Mouse (Mus musculus) embryonic facial prominence, embryonic 15.5 days (tissue): Measurements from ENCODE around the gene Ltbr. TPM values are rescaled to one million over a fixed set of nuclear protein-coding genes. Genes with fewer than 3 reads are reported as not detected.
"Not testable (repeated sequence)": the region's sequence is repeated elsewhere in the genome, so short reads cannot be mapped to it uniquely, and the experiment has no call there.

Experiments
- ATAC-seq: fragments of 200-750 bp; cut with Nextera tagmentation; 2 replicates; pipeline ENCODE4 v1.8.0; 2017; ENCODE audit warnings: low read depth, moderate TSS enrichment; ENCODE audit not compliant: insufficient number of reproducible peaks, low FRiP score, low TSS enrichment
- H3K27ac ChIP-seq: fragments of 300-500 bp; sonication (generic); replicated peaks from 2 replicates; pipeline ENCODE4 v1.5.1; 2015; ENCODE audit warnings: mild to moderate bottlenecking, inconsistent platforms
- H3K27me3 ChIP-seq: fragments of 300-500 bp; sonication (generic); 2 replicates; pipeline ENCODE4 v1.6.1; 2015; ENCODE audit warnings: inconsistent platforms
- H3K36me3 ChIP-seq: fragments of 300-500 bp; sonication (generic); 2 replicates; pipeline ENCODE4 v1.6.1; 2015; ENCODE audit warnings: mild to moderate bottlenecking, inconsistent platforms
- H3K4me1 ChIP-seq: fragments of 300-500 bp; sonication (generic); 2 replicates; pipeline ENCODE4 v1.6.1; 2015; ENCODE audit warnings: inconsistent platforms
- H3K4me2 ChIP-seq: fragments of 300-500 bp; sonication (generic); replicated peaks from 2 replicates; pipeline ENCODE4 v1.6.1; 2015; ENCODE audit warnings: mild to moderate bottlenecking, inconsistent platforms
- H3K4me3 ChIP-seq: fragments of 300-500 bp; sonication (generic); replicated peaks from 2 replicates; pipeline ENCODE4 v1.5.1; 2015; ENCODE audit warnings: mild to moderate bottlenecking, inconsistent platforms
- H3K9ac ChIP-seq: fragments of 300-500 bp; sonication (generic); 2 replicates; pipeline ENCODE4 v1.6.1; 2015; ENCODE audit warnings: inconsistent platforms
- H3K9me3 ChIP-seq: fragments of 300-500 bp; sonication (generic); replicated peaks from 2 replicates; pipeline ENCODE4 v1.6.1; 2016; ENCODE audit warnings: inconsistent platforms
- WGBS: fragments of 180-500 bp; shearing (Covaris S2); methylation state at CpG from one replicate; pipeline ENCODE4 v1.1.7; 2015; 5-methylcytosine and 5-hydroxymethylcytosine counted together
- polyA plus RNA-seq: library from polyadenylated mRNA; unstranded; fragments of >200 nt; fragmentation: Nextera tagmentation; extraction: Ambion mirVana; gene quantifications from 2 replicates; pipeline ENCODE4 v1.2.1, GENCODE M21; 2015

Gene Ltbr
- polyA plus RNA-seq, 1 experiment from 2014 or later = 47.7 TPM

DNA sequence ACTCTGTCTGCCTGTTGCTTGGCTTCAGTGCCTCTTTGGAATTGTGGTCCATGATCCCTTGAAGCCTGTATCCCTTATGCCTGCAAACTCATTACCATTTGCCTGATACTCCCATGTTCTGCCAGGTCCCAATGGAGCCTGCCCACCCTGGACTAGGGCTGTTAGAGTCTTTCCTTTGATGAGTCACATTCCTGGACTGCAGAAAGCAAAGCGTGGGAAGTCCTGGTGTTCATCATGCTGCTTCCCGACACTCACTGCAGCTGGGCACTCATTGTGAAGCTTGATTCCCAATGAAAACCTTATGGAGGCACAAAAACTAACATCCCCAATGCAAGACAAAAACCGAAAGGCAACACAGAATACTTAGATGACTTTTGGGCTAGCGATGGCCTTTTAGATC, 22.4 kb downstream of the Ltbr start:
- H3K36me3 ChIP-seq = no peaks in the 10 kb centered on the region
- ATAC-seq = no peak
- H3K4me3 ChIP-seq = no peak overlapping the region
- H3K9ac ChIP-seq = no peak overlapping the region
- H3K4me2 ChIP-seq = no peak overlapping the region
- no peaks in the 10 kb centered on the region for H3K9me3 ChIP-seq
- no peaks in the 10 kb centered on the region for H3K27me3 ChIP-seq
- peaks cover 12% of the 10 kb centered on the region; the same call in 1 of the 2 replicates for H3K4me1 ChIP-seq
- 50% methylated on average over 4 of the region's 4 CpGs for WGBS
- H3K27ac ChIP-seq = no peak overlapping the region

DNA sequence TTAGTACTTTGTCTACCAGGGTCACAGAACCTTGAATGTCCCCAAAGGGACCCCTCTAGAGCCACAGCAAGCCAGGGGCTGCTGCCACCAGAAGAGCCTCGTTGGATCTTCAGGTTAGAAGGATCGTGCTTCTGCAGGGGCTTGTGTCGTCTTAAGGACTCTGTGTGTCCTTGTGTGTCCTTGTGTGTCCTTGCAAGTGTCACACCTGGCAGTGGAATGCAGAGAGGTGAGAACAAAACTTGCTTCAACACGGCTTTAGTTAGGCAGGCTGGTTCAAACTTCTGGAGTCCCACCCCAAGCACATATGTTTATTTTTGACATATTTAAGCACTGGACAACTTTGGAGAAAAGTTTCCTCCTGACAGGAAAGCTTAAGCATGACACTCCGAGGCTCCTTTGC, 25.0 kb downstream of the Ltbr start:
- no peaks in the 10 kb centered on the region for H3K27me3 ChIP-seq
- H3K9ac ChIP-seq = no peak overlapping the region
- no peak overlapping the region for H3K4me3 ChIP-seq
- no peak overlapping the region for H3K4me2 ChIP-seq
- H3K9me3 ChIP-seq = 0 out of 2 replicates have a peak, but pooled peaks cover 5% of the 10 kb centered on the region
- no peaks in the 10 kb centered on the region for H3K36me3 ChIP-seq
- no peak for ATAC-seq
- H3K4me1 ChIP-seq = peaks cover 14% of the 10 kb centered on the region; the same call in 1 of the 2 replicates
- 67% methylated on average over 5 of the region's 5 CpGs for WGBS
- H3K27ac ChIP-seq = no peak overlapping the region

DNA sequence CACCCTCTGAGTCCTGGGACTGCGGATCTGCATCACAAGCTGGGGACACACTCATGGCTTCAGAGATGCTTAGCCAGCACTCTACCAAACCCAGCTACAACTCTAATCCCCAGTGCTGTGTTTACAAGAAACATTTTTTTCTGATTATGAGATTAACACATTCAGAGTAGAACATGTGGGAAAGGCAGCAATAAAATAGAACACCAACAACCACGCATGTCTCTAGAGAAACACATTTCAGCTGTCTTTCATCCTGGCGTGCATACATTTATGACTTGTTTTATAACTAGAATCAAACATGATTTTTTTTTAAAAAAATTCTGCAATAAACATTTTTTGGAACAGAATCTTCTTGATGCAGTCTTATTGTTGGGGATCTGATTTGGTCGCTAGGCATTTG, 26.7 kb downstream of the Ltbr start:
- H3K4me3 ChIP-seq = no peak overlapping the region
- H3K27ac ChIP-seq = no peak overlapping the region
- no peak overlapping the region for H3K9ac ChIP-seq
- no peak overlapping the region for H3K4me2 ChIP-seq
- no peaks in the 10 kb centered on the region for H3K36me3 ChIP-seq
- H3K4me1 ChIP-seq = peaks cover 14% of the 10 kb centered on the region; the same call in 1 of the 2 replicates
- WGBS = 46% methylated on average over 4 of the region's 4 CpGs
- 0 out of 2 replicates have a peak, but pooled peaks cover 5% of the 10 kb centered on the region for H3K9me3 ChIP-seq
- ATAC-seq = no peak
- no peaks in the 10 kb centered on the region for H3K27me3 ChIP-seq

DNA sequence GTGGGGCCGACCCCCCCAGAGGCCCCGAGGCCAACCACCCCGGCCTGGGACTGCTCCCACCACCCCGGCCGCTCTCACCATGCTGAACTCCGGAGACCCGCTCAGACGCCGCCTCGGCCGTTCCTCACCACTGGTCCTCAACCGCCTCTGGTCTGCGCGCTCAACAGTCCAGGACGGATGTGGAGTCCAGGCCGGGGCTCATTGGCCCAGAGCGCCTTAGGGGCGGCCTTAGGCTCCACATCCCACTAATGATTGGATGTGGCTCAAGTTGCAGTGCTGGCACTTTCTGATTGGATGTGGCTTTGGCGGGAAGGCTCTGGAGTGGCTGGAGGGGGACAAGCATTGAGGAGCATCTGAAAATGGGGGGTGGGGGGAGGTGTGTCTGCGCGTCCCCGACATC, 27.8 kb downstream of the Ltbr start, which contains the start of gene Tuba3a:
Tuba3a (minus strand) TSS at position 153 of the 400 bp plus-strand sequence.
- Histone ChIP-seq H3K4me3 (no peak within 1 kb of the TSS), H3K9me3 (0 out of 2 replicates have a peak, but pooled peaks cover 5% of the 10 kb centered on the region), H3K36me3 (no peaks in the 10 kb centered on the region), H3K4me1 (peaks cover 14% of the 10 kb centered on the region; the same call in 1 of the 2 replicates), H3K27ac (no peak within 1 kb of the TSS), H3K4me2 (no peak within 1 kb of the TSS), H3K27me3 (no peaks in the 10 kb centered on the region), H3K9ac (no peak within 1 kb of the TSS)
- WGBS = 95% methylated on average over 22 of the region's 22 CpGs
- ATAC-seq = peak; percentile 45; the same call in 1 of the 2 replicates

DNA sequence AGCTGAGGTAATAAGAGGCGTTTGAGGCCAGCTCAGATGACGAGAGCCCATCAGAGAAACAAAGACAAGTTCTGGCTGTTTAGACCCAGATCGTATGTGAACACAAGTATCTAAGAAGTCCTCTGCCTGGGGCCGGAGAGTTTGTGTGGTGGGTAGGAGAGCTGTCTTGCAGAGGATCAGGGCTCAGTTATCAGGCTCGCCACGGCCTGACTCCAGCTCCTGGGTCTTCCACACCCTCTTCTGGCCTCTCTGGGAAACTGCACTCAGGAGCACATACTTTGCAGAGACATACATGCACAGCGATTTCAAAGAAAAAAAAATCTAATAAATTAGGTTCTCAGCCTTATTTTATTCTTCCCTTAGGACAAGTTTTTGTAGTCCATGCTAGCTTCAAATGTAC, 28.9 kb downstream of the Ltbr start:
- 85% methylated on average over 7 of the region's 7 CpGs for WGBS
- H3K4me1 ChIP-seq = peaks cover 14% of the 10 kb centered on the region; the same call in 1 of the 2 replicates
- H3K36me3 ChIP-seq = no peaks in the 10 kb centered on the region
- ATAC-seq = no peak
- no peak overlapping the region for H3K4me3 ChIP-seq
- no peak overlapping the region for H3K27ac ChIP-seq
- no peak overlapping the region for H3K4me2 ChIP-seq
- no peak overlapping the region for H3K9ac ChIP-seq
- H3K27me3 ChIP-seq = no peaks in the 10 kb centered on the region
- H3K9me3 ChIP-seq = 0 out of 2 replicates have a peak, but pooled peaks cover 5% of the 10 kb centered on the region

DNA sequence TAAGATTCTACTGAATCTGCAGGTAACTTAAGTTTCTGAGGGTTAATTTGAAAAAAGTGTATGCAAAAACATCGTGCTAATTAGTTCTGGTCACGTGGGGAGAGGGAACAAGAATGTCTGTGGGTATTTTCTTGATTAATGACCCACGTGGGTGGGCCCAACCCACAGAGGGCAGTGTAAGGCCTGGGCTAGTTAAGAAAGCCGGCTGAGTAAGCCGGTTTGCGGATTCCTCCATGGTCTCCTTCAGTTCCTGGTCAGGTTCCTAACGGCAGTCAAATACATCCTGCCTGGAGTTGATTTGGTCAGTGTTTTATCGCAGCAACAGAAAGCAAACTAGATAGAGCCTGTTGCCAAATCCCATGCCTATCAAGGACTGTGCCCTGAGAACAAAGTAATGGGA, 29.4 kb downstream of the Ltbr start:
- Histone ChIP-seq H3K27ac (no peak overlapping the region), H3K4me1 (peaks cover 14% of the 10 kb centered on the region; the same call in 1 of the 2 replicates), H3K27me3 (no peaks in the 10 kb centered on the region), H3K4me3 (no peak overlapping the region), H3K9me3 (0 out of 2 replicates have a peak, but pooled peaks cover 5% of the 10 kb centered on the region), H3K4me2 (no peak overlapping the region), H3K9ac (no peak overlapping the region), H3K36me3 (no peaks in the 10 kb centered on the region)
- no peak for ATAC-seq
- 49% methylated on average over 8 of the region's 8 CpGs for WGBS

DNA sequence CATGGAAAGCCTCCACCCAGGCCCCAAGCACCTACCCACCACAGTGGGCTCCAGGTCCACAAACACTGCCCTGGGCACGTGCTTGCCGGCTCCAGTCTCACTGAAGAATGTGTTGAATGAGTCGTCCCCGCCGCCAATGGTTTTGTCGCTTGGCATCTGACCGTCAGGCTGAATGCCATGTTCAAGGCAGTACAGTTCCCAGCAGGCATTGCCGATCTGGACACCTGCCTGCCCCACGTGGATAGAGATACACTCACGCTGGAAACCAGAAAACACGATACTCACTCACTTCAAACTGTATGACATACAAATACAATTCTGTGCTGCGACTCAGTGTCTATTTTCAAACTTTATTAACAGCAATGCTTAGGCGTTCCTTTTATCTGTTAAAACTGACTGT, 31.0 kb downstream of the Ltbr start:
- H3K4me1 ChIP-seq = peaks cover 13% of the 10 kb centered on the region; the same call in 1 of the 2 replicates
- ATAC-seq, H3K9me3 ChIP-seq, H3K27ac ChIP-seq, H3K4me3 ChIP-seq, H3K36me3 ChIP-seq, H3K4me2 ChIP-seq, H3K9ac ChIP-seq, H3K27me3 ChIP-seq: not testable (repeated sequence)
- WGBS = 90% methylated on average over 13 of the region's 13 CpGs

DNA sequence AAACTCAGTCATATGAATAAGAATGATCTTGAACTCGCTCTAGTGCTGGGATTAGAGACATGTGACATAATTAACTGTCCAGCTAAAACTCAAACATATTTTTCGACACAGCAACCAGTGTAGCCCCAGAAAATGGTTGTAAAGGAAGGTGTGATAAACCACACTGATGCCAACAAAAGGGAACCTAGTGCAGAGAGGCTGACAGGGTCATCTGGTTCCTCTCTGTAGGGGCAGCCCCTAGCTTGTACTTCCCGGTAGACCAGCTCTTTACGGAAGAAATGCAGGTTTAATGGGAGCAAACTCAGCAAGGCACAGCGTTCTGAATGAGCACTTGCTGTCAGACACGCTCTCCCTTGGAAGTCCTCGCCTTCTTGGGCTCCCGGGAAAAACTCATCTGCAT, 34.0 kb downstream of the Ltbr start:
- ATAC-seq = no peak
- 63% methylated on average over 8 of the region's 8 CpGs for WGBS
- H3K4me3 ChIP-seq = no peak overlapping the region
- H3K9ac ChIP-seq = no peak overlapping the region
- no peaks in the 10 kb centered on the region for H3K27me3 ChIP-seq
- H3K36me3 ChIP-seq = no peaks in the 10 kb centered on the region
- H3K4me2 ChIP-seq = no peak overlapping the region
- no peak overlapping the region for H3K27ac ChIP-seq
- H3K9me3 ChIP-seq = 0 out of 2 replicates have a peak, but pooled peaks cover 1% of the 10 kb centered on the region
- no peaks in the 10 kb centered on the region for H3K4me1 ChIP-seq

DNA sequence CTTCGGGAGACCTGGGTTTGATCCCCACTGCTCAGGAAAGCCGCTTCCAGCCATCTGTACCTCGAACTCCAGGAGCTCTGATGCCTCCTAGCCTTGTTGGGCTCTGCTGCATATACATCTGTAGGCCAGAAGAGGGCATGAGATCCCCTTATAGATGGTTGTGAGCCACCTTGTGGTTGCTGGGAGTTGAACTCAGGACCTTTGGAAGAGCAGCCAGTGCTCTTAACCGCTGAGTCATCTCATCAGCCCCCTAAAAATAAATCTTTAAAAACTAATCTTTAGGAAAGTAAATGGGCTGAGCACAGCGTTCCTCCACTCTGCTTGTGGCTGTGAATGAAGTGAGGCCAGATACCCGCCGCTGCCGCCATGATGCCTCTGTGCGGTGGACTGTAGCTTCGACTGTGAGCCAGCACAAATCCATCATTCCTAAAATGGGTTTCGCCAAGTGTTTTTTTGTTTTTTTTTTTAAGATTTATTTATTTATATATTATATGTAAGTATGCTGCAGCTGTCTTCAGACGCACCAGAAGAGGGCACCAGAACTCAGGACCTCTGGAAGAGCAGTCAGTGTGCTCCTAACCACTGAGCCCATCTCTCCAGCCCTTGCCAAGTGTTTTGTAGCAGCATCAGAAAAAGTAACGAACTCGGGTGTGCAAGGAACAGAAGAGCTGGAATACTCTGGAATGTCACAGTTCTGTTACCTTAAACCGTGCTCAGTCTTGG, 38.7 kb downstream of the Ltbr start:
- no peaks in the 10 kb centered on the region for H3K27me3 ChIP-seq
- H3K4me2 ChIP-seq = no peak overlapping the region
- no peak overlapping the region for H3K4me3 ChIP-seq
- H3K4me1 ChIP-seq = peaks cover 4% of the 10 kb centered on the region
- WGBS = 59% methylated on average over 15 of the region's 15 CpGs
- H3K27ac ChIP-seq = no peak overlapping the region
- no peaks in the 10 kb centered on the region for H3K36me3 ChIP-seq
- ATAC-seq = no peak
- no peak overlapping the region for H3K9ac ChIP-seq
- H3K9me3 ChIP-seq = no peaks in the 10 kb centered on the region

DNA sequence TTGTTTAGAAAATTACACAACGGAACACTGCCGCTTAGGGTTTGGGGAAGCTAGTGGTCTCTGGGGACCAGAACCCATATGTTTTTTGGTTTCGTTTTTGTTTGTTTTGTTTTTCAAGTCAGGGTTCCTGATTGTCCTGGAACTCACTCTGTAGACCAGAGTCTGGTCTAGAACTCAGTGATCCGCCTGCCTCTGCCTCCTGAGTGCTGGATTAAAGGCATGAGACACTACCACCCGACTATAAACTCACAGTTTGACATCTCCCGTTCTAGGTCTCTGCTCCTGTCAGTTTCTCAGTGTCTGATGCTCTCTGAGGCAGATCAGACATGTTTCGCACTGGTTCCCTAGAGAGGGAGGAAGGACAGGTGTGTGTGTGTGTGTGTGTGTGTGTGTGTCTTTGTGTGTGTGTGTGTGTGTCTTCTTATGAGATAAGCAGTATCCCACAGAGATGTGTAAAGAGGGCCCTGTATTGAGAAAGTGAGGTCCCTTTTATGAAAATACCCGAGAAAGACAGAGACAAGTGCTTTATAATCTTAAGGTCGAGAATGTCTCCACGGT, 41.4 kb downstream of the Ltbr start:
- H3K4me1 ChIP-seq = peaks cover 4% of the 10 kb centered on the region
- H3K9ac ChIP-seq = no peak overlapping the region
- no peak overlapping the region for H3K27ac ChIP-seq
- no peak overlapping the region for H3K4me2 ChIP-seq
- no peaks in the 10 kb centered on the region for H3K36me3 ChIP-seq
- 68% methylated on average over 10 of the region's 10 CpGs for WGBS
- H3K4me3 ChIP-seq = no peak overlapping the region
- no peaks in the 10 kb centered on the region for H3K9me3 ChIP-seq
- no peak for ATAC-seq
- no peaks in the 10 kb centered on the region for H3K27me3 ChIP-seq

DNA sequence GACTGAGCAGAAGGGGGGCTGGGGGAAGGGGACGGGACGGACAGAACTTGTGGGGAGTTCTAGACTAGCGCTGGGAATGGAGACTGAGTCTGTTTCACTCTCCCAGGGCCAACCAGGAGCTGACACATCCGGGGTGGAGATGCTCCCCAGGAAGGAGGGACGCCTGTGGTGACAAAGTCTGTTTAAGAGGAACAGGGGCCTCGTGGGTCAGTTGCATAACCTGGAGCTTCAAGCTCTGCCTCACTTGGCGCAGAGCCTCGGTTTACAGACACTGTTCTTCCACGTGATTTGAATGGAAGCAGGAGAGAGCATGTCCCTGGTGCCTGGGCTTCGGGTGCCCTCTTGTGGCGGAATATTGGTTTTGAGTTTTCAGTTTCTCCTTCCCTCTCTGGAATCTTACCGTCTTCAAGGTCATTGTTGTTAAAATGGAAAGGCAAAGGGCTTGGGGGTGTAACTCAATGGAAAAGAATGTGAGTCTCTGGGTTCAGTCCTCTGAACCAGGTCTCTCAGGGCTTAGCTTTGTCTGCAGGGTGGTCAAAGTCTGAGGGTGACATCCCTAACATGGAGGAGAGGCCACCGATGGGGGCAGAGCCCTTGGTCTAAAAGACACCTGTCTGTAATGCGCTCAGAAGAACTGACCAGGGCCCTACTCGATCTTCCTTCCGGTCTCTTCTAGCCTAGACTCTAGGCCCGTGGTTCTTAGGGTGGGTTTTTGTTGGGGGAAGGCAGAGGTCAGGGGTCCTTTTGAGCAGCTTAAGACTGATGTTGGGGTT, 42.0 kb downstream of the Ltbr start:
- Histone ChIP-seq H3K4me3 (peak overlapping the region; percentile 28; the same call in 1 of the 2 replicates), H3K4me1 (peaks cover 4% of the 10 kb centered on the region), H3K27me3 (no peaks in the 10 kb centered on the region), H3K36me3 (no peaks in the 10 kb centered on the region), H3K9ac (no peak overlapping the region), H3K27ac (peak overlapping the region; percentile 40; the same call in 1 of the 2 replicates), H3K9me3 (no peaks in the 10 kb centered on the region), H3K4me2 (peak overlapping the region; percentile 55)
- WGBS = 14% methylated on average over 17 of the region's 17 CpGs
- peak; percentile 85 for ATAC-seq
